Mouse (Mus musculus) C2C12 (cell line): ENCODE data around the gene Ccl2.

Experiments used
- CTCF ChIP-seq: IDR thresholded peaks from one replicate; pipeline ENCODE4 v1.5.1; 2011; ENCODE audit not compliant: control insufficient read depth, insufficient read depth, insufficient read length
- USF1 ChIP-seq: IDR thresholded peaks from one replicate; pipeline ENCODE4 v1.6.1; 2011; ENCODE audit warnings: low read depth, mild to moderate bottlenecking, control low read depth, moderate library complexity

GRCm38 (mm10) chr11:82047746-82048415, 12.5 kb downstream of the Ccl2 start:
- TF ChIP-seq CTCF (peak; percentile 55), USF1 (peak; percentile 83)
